Comparison of ENCODE assay signal across 13 mouse cellular contexts in genomic region chr7:37929738-37930137, GRCm38 (mm10).
DNase-seq lines count a peak whose midpoint lies in the region; ATAC-seq and TF ChIP-seq lines count a peak whose summit lies in the region.
"Had no signal": no experiment of that assay in that cellular context is flagged by ENCODE, and none has a peak within 500 bp of the region (broad histone marks: within the 10 kb centered on the region; RNA-seq: fewer than 3 reads in every experiment).

No protein-coding gene starts in this region.

- CTCF ChIA-PET in Patski (lab: Charles Lee), result no interaction called here

- H3K27me3 ChIP-seq in hindbrain, postnatal 0 days (ENCODE audit: insufficient read depth, low read length), result no peaks in the 10 kb centered on the region
- H3K27me3 ChIP-seq in hindbrain, embryonic 16.5 days (replicated peaks; ENCODE audit: control insufficient read depth, insufficient read depth, low read length), result no peaks in the 10 kb centered on the region
- no peaks in the 10 kb centered on the region for H3K27me3 ChIP-seq in Patski
- H3K27me3 ChIP-seq in forebrain, embryonic 15.5 days, result no peaks in the 10 kb centered on the region
- H3K27me3 ChIP-seq: limb, embryonic 12.5 days; lung, embryonic 15.5 days had no signal

- no peak overlapping the region for H3K4me2 ChIP-seq in hindbrain, postnatal 0 days (ENCODE audit: low read depth, low read length)
- no peak overlapping the region for H3K4me2 ChIP-seq in hindbrain, embryonic 16.5 days (ENCODE audit: low read length)
- H3K4me2 ChIP-seq in forebrain, embryonic 15.5 days (replicated peaks), result no peak overlapping the region
- H3K4me2 ChIP-seq: limb, embryonic 12.5 days; lung, embryonic 15.5 days had no signal

- no peak overlapping the region for H3K27ac ChIP-seq in hindbrain, postnatal 0 days
- H3K27ac ChIP-seq in hindbrain, embryonic 16.5 days (ENCODE audit: low read depth, low read length), result no peak overlapping the region
- peak overlapping the region; percentile 54; the same call in 1 of the 2 replicates for H3K27ac ChIP-seq in forebrain, embryonic 15.5 days (replicated peaks)
- H3K27ac ChIP-seq: limb, embryonic 12.5 days; lung, embryonic 15.5 days had no signal

- peak; percentile 33; the same call in 1 of the 2 replicates for ATAC-seq in hindbrain, postnatal 0 days
- no peak for ATAC-seq in hindbrain, embryonic 16.5 days
- peak; percentile 55 for ATAC-seq in Patski
- no peak for ATAC-seq in forebrain, embryonic 15.5 days (replicated peaks)

- WGBS in hindbrain, postnatal 0 days, result 30% methylated on average over 5 of the region's 5 CpGs
- whole genome bisulfite sequencing in hindbrain, embryonic 16.5 days, result 37% methylated on average over 5 of the region's 5 CpGs
- WGBS in forebrain, embryonic 15.5 days, result 38% methylated on average over 5 of the region's 5 CpGs

- H3K36me3 ChIP-seq in hindbrain, postnatal 0 days (ENCODE audit: insufficient read depth, low read length), result no peaks in the 10 kb centered on the region
- H3K36me3 ChIP-seq in hindbrain, embryonic 16.5 days (ENCODE audit: control insufficient read depth, insufficient read depth, low read length), result no peaks in the 10 kb centered on the region
- H3K36me3 ChIP-seq in forebrain, embryonic 15.5 days, result no peaks in the 10 kb centered on the region
- H3K36me3 ChIP-seq: limb, embryonic 12.5 days; lung, embryonic 15.5 days had no signal

- POLR2A ChIA-PET in Patski (lab: Charles Lee), result interaction anchor here (0.6 kb wide), 1 partner anchor 566 kb away, joined by 3 read pairs; no protein-coding TSS in a partner anchor

- peak; percentile 44 for DNase-seq in hindbrain, postnatal 0 days (ENCODE audit: low spot score)
- peak; percentile 34 for DNase-seq in Patski (ENCODE audit: low read depth, low spot score)
- DNase-seq in left cerebral cortex, postnatal 4 days, result peak; percentile 74
- no peak for DNase-seq in kidney, adult 8-10 months
- no peak for DNase-seq in urinary bladder, postnatal 36 days (ENCODE audit: low spot score in 2 of 2)
- DNase-seq: cerebellum, adult 8-10 months; gastrocnemius, postnatal 36 days; heart, postnatal 14 days had no signal

- in situ Hi-C loops in Patski (cut with MboI; ENCODE audit: low pct_unique_long_range_greater_than_20kb), result no loop called here

- peaks cover 9% of the 10 kb centered on the region for H3K4me1 ChIP-seq in hindbrain, postnatal 0 days (ENCODE audit: insufficient read depth, low read length)
- H3K4me1 ChIP-seq in hindbrain, embryonic 16.5 days (ENCODE audit: control insufficient read depth, insufficient read depth, low read depth, low read length), result peaks cover 17% of the 10 kb centered on the region
- peaks cover 19% of the 10 kb centered on the region for H3K4me1 ChIP-seq in forebrain, embryonic 15.5 days

- H3K4me3 ChIP-seq in hindbrain, postnatal 0 days (ENCODE audit: low read length), result no peak overlapping the region
- H3K4me3 ChIP-seq in hindbrain, embryonic 16.5 days (ENCODE audit: low read length), result no peak overlapping the region
- H3K4me3 ChIP-seq in forebrain, embryonic 15.5 days, result no peak overlapping the region
- H3K4me3 ChIP-seq: limb, embryonic 12.5 days; lung, embryonic 15.5 days; myocyte had no signal

- no peak for TF ChIP-seq CTCF in hindbrain, postnatal 0 days (IDR thresholded peaks at IDR 0.05; ENCODE audit: low read depth)
- TF ChIP-seq CTCF in Patski (IDR thresholded peaks at IDR 0.05), result no peak

- no peak overlapping the region for H3K9ac ChIP-seq in hindbrain, postnatal 0 days (replicated peaks; ENCODE audit: low read length)
- no peak overlapping the region for H3K9ac ChIP-seq in hindbrain, embryonic 16.5 days (ENCODE audit: low read depth, low read length)
- no peak overlapping the region for H3K9ac ChIP-seq in forebrain, embryonic 15.5 days (replicated peaks)
- H3K9ac ChIP-seq: limb, embryonic 12.5 days; lung, embryonic 15.5 days had no signal

- intact Hi-C loops in left cerebral cortex, postnatal 4 days (cut with DNase I), result loop anchor here (10.0 kb wide), 1 partner anchor 555 kb away; no protein-coding TSS in a partner anchor

- H3K9me3 ChIP-seq in hindbrain, postnatal 0 days (ENCODE audit: low read length), result no peaks in the 10 kb centered on the region
- H3K9me3 ChIP-seq in hindbrain, embryonic 16.5 days (ENCODE audit: control insufficient read depth, low read length), result no peaks in the 10 kb centered on the region
- H3K9me3 ChIP-seq in forebrain, embryonic 15.5 days, result no peaks in the 10 kb centered on the region
- H3K9me3 ChIP-seq: limb, embryonic 12.5 days; lung, embryonic 15.5 days had no signal

Comparison
In these comparisons a context has a peak if more than half of its experiments do, and no peak if none do; other contexts are left out.
1. ATAC-seq: peak in hindbrain, postnatal 0 days (single experiment) and Patski (single experiment); none in hindbrain, embryonic 16.5 days (single experiment) and forebrain, embryonic 15.5 days (single experiment).
2. DNase-seq: peak in hindbrain, postnatal 0 days (single experiment), Patski (single experiment) and left cerebral cortex, postnatal 4 days (single experiment); none in kidney, adult 8-10 months (0 of 2) and urinary bladder, postnatal 36 days (0 of 2).